Mouse (Mus musculus): Measurements from ENCODE around the gene Clca4b. TPM values are rescaled to one million over a fixed set of nuclear protein-coding genes. Genes with fewer than 3 reads are reported as not detected.
"Not testable (repeated sequence)": the region's sequence is repeated elsewhere in the genome, so short reads cannot be mapped to it uniquely, and the experiment has no call there.

Gene Clca4b
- not detected for total RNA-seq (2021)
- long read RNA-seq, experiment 1, result 0 reads
- long read RNA-seq, experiment 2, result 0 reads

GRCm38 (mm10) chr3:144932335-144932734, at the start of gene Clca4b:
Gene Clca4b, minus strand, starts transcription at chr3:144932529.
- no peak for DNase-seq

- DNase-seq, result no peak
Measured at GRCm38 (mm10) chr3:144980551-144980950, 48.2 kb upstream of the Clca4b start.

DNA sequence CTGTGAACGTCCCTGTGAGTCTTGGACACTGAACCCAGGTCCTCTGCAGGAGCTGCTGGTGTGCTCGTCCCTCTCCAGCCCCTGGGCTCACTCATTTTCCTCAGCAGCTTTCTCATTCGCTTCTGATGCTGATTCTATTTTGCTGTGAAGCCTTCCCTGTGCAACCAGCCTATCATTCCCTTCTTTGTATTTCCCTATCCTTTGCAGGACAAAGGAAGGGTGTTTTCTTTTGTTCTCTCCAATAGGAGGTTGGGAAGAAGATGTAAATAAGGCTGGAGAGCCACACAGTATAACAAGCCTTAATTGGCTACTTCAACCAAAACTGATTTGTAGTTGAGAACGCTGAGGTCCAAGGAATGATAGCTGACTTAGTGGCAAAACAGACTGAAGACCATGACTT, 45.3 kb upstream of the Clca4b start:
- no peak for DNase-seq

DNA sequence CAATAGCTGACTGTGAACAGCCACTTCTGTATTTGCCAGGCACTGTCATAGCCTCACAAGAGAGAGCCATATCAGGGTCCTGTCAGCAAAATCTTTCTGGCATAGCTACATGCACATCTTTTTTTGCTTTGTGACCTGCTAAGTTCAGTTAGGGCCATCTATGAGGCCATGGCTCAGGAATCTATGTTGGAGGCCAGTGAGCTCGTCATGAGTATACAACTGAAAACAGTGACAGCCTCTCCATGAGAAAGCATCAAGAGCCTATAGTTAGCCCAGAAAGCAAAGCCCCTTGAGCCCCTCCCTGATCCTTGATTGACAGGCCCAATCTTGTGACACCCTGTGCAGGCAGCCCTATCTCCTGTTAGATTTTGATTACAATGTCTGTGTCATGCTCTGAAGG, 43.8 kb upstream of the Clca4b start:
- DNase-seq, result no peak

GRCm38 (mm10) chr3:144974945-144975344, 42.6 kb upstream of the Clca4b start, which contains the start of gene Clca4a:
Gene Clca4a, minus strand, starts transcription at chr3:144975045.
- no peak for DNase-seq

DNA sequence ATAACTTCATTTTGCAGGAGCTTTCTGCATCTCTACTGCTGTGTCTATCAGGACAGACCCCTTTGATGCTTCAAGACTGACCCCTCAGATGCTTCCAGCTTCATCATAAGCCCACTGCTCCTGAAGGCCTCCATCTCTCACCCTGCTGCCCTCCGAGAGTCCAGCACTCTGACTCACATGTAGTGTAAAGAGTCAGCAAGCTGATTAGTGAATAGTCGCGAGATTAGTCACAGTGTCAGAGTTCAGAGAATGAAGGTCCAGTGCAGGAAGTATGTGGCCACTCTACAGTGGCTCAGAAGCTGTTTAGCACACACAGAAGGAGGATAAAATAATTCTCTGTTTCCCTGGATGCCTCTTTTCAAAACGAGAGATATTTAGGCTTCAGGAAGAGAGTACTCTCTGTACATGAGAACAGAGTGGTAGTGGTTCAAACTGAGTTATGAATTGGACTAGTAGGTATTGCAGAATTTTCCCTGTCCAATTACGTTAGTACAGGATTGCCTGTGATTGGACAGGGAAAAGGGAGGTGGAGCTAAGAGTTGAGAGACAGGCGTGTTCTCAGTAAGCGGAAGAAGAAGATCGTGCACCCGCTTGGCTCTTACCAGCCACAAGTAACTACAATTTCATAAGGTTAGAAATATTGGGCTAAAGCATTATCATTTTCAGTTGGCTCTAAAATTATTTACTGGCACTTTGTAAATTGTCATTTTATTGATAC, 39.4 kb upstream of the Clca4b start:
- no peak for DNase-seq

DNA sequence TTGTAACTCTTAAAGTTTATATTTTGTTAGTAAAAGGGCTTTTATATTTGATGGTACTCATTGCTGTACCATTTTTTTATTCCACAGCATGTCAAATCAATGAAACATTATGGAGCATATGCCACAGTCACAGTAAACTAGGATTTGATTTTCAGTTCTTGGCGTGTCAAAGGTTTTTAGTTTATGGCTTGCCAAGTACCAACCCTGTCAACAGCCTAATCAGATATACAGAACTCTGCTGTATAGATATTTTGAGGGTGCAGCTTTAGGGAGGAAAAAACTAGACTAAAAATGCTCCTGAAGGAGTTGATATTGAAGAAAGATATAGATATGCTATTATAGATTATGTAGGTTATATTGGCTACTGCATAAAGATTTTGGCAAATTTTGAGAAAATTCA, 37.4 kb upstream of the Clca4b start:
- no peak for DNase-seq

DNA sequence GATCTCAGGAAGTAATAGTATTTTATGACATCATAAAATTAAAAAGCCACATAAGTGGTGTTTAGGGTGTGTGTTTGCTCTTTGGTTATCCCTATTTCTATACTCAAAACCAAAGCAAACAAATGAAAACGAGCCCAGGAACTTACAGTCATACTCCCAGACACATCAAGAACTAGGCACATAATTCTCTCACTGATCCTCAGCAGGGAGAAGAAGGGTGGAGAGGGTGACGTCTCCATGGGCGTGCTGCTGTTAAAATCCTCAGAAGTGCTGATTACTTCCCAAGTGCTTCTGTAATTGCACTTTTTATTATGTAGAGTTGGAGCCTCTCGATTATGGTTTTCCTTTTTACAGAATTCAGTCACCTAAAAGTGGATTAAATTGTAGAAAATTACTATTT, 33.7 kb upstream of the Clca4b start:
- DNase-seq, result no peak

DNA sequence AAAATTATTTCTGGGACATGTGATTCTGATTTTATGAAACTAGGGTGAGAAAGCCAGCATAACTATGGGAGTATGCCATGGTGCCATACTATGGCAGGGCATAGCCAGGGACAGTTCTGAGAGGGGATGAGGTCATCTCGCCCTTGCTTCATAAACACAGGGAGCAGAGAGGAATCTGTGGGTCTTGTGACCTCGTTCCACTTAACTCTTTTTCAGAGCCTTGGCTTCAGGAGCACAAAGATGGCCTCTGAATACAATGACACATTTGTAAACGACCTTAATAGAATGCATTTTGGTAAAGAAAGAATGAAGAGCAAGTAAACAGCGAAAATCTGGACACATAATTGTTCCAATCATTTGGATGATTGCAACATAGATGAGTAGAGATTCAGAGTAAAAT, 18.5 kb upstream of the Clca4b start:
- DNase-seq, result no peak

- DNase-seq, result not testable (repeated sequence)
Measured at GRCm38 (mm10) chr3:144947376-144947775, 15.0 kb upstream of the Clca4b start.

DNA sequence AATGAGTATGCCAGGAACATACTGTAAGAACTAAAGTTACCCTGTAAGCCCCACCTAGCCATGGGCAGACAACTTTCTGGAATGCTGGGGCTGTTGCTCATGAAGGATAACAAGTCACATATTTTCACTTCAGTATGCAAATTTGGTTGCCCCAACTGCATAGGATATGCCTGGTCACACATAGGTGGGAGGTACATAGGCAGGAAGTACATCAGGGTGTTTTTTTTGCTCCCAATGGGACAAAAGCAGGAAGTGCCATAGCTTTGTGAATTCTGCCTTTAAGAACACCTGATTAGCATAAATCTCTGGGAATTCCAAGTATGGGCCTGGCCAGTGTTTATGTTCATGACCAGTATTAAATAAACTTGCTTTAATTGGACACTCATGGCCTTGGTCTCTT, 1.3 kb upstream of the Clca4b start:
- DNase-seq, result not testable (repeated sequence)

- DNase-seq, result peak; percentile 3 to 18
Measured at GRCm38 (mm10) chr3:144933011-144933491, 722 bp upstream of the Clca4b start.

DNA sequence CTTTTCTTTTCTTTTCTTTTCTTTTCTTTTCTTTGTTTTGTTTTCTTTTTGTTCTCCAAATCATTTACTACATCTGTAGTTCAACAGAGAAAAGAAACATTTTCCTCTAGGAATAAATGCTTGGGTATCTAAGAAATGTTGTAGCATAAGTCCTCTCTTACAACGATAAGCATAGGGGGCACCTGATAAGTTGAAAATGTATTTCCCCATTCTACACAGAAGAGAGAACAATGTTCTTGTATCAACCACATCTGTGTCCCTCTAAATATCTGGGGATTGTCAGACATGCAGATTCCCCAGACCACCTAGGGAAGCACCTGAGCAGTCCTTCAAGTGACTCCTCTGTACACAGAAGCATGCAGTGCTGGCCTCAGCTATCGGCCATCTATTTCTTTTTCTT, 18.3 kb downstream of the Clca4b start:
- no peak for DNase-seq

DNA sequence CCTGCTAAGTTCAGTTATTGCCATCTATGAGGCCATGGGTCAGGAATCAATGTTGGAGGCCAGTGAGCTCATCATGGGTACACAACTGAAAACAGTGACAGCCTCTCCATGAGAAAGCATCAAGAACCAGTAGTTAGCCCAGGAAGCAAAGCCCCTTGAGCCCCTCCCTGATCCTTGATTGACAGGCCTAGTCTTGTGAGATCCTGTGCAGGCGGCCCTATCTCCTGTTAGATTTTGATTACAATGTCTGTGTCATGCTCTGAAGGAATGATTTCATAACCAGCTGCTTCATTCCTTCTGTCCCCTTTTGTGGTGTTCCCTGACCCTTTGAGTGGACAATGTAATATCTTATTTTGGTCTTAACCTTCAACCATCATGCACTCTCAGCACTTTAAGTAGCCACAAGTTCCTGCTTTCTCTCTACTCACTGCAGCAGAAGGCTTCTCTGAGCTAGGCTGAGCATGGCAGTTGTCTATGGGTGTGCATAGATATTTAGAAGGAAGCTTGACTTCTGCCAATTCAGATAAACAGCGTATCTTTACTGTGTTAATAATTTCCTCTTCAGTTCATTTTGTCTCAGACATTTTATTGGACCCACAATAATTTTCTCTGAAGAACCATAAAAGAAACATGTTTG, 35.2 kb downstream of the Clca4b start:
- peak; percentile 7 to 40 for DNase-seq

DNA sequence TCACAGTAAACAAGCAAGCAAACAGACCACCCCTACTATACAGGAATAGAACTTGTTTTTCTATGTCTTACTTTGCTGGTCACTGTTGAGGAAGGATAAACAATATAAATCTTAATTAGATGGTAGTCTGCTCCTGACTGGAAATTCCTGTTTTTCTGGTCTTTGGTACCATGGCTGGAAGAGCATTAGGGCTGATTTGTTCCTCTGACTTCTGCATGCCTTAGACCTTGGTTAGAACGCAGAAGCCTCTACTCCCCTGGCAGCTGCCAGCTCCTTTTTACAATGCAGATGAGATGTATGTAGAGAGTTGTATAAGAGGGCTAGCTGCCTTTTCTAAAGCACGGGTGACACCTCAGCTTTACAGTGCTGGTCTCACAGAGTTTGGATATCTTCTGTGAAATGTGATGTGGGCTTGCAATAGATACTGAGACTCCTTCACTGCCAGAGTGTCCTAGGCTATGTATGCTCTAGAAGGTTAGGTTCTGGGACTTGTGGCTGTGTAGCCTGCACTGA, 42.0 kb downstream of the Clca4b start:
- DNase-seq, result no peak

GRCm38 (mm10) chr3:144886957-144887356, 45.4 kb downstream of the Clca4b start:
- no peak for DNase-seq

DNA sequence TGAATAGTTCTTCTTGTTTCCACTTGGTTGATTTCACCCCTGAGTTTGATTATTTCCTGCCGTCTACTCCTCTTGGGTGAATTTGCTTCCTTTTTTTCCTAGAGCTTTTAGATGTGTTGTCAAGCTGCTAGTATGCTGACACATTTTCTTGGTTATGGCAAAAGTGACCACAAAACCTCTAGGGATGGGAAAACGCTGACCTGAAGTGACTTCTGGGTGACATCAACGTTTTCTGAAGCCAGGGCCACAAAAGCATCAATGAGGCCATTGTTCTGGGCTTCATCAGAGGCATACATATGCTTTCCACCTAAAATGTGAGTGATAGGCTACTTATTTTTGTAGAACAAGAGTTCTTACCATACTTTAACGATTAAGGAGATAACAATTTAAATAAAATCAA, 60.3 kb downstream of the Clca4b start:
- DNase-seq, result not testable (repeated sequence)

Other genes with a start within 250 kb of the Clca4b start
- gene Sh3glb1, start 212.2 kb downstream of the Clca4b start, total RNA-seq (2021), result 100 to 1,000 TPM; 360 to 371 TPM
- gene Clca3a1, start 171.6 kb downstream of the Clca4b start, total RNA-seq (2021), result 1 to 10 TPM in 1 of 2 experiments, under 1 TPM in 1; 0.79 to 1.6 TPM
- gene Clca3a2, start 113.0 kb downstream of the Clca4b start, total RNA-seq (2021), result under 1 TPM; 0.08 to 0.12 TPM
- gene Clca3b, start 83.2 kb downstream of the Clca4b start, total RNA-seq (2021), result under 1 TPM in 1 of 2 experiments, not detected in 1; 0.08 TPM
- not detected for gene Clca4a, start 42.5 kb upstream of the Clca4b start, total RNA-seq (2021)
- gene Clca1, start 100.2 kb upstream of the Clca4b start, total RNA-seq (2021), result not detected
- gene Clca2, start 166.9 kb upstream of the Clca4b start, total RNA-seq (2021), result under 1 TPM in 1 of 2 experiments, not detected in 1; 0.15 TPM
- 10 to 100 TPM in 1 of 2 experiments, 1 to 10 TPM in 1; 9.3 to 13.0 TPM for gene Odf2l, start 186.1 kb upstream of the Clca4b start, total RNA-seq (2021)

Measured in heart, adult 18-20 months (tissue).